Mouse (Mus musculus) CD4-positive, CD25-positive, alpha-beta regulatory T cell (primary cell): ENCODE results near the gene Ly6g5c. TPM values are rescaled to one million over a fixed set of nuclear protein-coding genes. Genes with fewer than 3 reads are reported as not detected.

Experiments used
- polyA plus RNA-seq: library from polyadenylated mRNA; unstranded; fragments of 100-300 nt; shearing (Covaris generic); gene quantifications from one replicate; pipeline ENCODE4 v1.2.1, GENCODE M21; 2017

Gene Ly6g5c
- polyA plus RNA-seq, result not detected

DNA sequence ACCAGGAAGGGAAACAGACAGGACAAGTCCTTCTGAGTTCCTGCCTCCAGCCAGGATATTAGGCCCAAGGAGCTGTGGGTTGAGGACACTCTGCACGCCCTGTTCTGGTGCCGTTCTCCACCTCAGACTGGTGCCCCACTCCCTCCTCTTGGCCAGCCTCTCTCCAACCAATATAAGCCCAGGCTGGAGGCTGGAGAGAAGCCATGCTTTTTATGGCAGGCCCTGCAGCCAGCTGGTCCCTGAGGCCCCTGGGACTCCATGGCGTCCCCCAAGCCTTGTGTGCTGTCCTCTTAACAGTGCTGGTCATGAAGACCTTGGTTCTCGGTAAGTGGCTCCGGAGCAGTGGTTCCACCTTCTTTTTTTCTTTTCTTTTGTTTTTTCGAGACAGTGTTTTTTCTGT is at the start of gene Ly6g5c:
Gene Ly6g5c, plus strand, starts transcription at position 183 of the 400 bp plus-strand sequence.

DNA sequence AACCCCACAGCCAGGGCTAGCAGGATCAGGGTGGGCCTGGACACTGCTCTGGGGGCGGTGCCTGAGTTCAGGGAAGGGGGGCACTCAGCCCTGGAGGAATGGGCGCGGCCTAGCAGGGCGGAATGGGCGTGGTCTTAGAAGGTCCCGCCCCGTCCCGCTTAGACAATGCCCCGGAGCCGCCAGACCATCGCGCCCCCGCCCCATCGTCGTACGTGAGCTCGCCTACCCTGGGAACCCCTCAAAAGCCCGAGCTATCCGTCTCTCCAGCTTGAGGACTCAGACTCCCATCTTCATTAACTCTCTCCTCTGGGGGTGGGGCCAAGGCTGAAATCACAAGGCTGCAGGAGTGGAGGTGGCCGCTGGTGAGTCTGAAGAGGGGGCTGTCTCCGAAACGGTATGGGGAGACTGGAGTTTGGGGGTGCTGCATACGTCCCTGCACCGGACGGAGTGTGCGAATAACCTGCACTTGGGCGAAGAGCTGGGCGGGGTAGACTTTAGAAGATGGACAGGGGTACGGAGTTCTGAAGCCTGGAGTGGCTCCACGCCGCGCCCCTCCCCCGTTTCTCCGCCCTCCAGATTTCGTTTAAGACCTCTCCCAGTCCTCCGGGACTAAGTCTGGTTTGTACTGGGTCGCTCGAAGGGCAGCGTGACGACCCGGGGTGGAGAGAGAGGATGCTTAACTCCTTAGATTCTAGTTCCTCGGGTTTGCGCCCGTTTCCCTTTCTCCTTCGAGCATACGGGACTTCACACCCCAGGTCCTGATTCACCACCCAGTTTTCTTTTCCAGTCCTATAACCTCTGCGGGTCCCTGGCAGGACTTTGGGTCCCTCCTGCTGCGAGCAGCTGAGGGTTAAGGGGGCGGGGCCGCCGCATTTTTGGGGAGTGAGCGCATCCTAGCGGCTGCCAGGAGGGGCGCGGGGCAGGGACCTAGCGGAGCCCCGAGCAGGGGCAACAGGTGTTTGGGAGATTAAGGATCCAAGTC is 48.9 kb upstream of the Ly6g5c start, which contains the start of gene Ddah2:
Gene Ddah2, plus strand, starts transcription at position 125 of the 982 bp plus-strand sequence.

DNA sequence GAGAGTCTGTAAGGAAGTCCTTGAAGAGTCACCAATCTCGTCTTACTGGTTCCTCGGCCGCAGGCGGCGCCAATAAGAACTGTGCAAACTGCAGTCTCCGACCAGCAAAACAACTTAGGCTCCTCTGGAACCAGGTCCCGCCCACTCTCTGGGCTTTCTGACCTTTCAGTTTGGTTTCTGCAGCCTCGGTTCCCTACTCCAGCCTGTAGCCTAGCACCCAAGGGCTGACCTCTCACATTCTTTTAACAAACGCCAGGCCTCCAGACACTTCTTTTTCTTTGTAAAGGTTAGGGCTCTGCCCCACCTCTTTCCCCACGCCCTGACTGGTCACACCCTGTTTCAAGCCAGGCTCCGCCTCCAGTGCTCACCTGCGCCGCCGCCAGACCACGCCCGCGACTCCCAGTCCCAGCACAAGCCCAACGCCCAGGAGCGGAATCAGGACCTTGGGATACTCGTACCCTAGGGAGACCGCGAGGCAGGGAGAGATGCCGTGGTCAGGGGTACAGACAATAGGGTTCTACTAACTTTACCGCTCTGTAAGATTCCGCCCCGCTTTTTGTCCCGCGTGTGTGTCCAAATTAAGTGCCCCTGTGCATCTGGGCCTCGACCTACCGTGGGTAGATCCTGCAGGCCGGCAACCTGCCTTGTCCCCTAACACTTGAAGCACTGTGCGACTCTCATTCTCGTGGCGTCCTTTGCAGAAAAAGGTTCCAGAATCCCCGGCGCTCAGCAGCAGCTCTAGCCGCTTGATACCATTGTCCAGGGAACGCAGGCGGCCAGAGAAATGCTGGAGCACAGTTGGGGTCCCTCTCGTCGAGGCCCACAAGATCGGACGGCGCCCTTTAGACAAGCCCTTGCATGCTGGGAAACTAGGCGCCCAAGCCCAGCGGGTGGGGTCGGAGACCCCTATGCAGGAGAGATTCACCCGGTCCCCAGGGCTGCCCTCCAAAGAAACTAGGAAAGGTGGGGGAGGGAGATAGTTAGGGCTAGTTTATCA is 42.8 kb upstream of the Ly6g5c start, which contains the start of gene Ly6g6c:
Gene Ly6g6c, plus strand, starts transcription at position 438 of the 997 bp plus-strand sequence.

DNA sequence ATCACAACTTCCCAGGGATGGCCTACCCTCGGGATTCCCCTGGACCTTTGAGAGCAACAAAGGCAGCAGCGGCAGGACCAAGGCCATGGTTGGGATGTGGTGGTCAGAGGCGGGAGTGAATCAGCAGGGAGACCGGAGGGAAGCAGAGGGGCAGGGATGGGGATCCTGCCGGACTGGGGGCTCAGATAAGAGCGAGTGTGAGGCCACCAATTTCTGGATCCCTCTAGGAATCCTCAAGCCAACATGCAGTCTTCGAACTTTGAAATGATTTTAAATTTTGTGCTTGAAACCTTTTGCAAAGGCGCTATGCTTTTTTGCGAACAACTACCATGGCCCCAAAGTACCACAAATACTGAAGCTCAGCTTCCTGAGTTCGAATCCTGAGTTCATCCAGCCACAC is 42.0 kb upstream of the Ly6g5c start, which contains the start of gene Mpig6b:
Gene Mpig6b, minus strand, starts transcription at position 101 of the 400 bp plus-strand sequence.

DNA sequence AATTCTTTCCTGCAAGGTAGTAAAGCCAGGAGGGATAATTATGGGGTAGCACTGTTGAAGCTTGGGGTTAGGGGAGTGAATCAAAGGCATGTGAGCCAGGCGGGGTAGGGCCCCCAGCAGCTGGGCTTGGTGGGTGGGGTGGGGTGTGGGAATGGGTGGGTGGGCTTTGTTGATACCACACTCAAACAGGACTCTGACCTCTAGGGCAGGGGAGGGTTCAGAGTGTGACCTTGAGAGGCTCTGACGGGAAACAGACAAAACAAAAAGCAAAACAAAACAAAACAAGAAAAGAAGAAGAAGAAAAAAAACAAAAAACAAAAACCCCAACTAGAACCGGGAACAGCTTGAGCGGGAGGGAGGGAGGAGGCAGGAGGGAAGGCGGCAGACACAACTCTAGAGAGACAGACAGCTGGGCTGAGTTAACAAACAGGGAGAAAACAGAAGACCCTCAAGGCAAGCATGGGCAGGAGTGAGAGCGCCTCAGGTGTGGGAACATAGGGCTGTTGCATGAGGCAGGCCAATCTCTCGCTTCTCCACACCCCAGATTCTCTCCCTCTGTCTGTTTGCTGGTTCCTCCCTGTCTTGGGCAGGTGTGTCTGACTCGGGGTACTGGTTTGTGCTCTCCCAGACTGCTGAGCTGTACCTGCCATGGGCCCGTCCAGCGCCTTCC is 31.4 kb upstream of the Ly6g5c start, which contains the start of gene Ly6g6e:
Gene Ly6g6e, plus strand, starts transcription at position 396 of the 670 bp plus-strand sequence.

DNA sequence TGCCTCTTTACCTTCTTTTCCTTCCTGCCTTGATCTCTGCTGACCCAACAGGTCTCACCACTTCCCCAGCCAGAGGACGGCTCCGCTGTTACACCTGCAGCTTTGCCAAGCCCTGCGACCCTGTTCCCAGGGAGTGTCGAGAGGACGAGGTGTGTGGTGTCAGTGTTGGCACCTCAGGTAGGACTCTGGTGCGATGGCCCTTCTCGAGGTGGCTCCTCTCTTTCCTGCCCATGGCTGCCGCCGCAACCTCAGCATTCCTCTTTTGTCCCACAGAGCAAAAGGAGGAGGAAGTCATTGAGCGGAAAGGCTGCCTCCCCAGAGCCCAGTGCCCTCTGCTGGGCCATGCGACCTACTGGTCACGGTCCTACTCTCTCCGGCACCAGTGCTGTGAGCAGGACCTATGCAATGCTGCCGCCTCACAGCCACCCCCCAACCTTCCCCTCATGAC is 30.3 kb upstream of the Ly6g5c start, which contains the start of gene Ly6g6d:
Gene Ly6g6d, minus strand, starts transcription at position 280 of the 448 bp plus-strand sequence.

DNA sequence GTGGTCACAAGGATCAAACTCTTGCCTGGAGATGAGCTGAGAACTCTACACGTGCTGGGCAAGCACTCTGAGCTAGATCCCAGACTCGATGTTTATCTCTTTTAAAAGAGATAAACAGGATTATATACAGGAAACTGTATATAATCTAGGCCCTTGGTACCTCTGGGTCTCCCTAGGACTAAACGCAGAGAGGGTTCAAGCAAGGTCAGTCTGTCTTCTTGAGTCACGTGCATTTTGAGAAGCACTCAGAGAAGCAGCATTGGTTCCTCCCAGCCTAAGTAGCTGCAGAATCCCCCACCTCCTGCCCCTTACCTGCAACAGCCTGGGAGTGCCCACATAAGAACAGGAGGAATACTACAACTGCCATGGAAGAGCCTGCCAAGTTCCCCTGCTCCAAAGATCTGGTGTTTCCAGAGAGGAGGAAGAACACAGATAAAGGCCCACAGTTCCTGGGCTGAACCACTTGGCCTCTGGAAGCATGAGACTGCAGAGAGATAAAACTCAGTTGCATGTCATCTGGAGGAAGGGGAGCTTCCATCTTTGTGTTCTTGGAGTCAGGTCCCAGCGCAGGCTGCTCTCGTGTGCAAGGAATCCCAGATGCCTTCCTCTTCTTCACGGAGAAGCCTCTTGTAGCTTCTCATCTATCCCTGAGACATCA is 22.7 kb upstream of the Ly6g5c start, which contains the start of gene Ly6g6f:
Gene Ly6g6f, minus strand, starts transcription at position 403 of the 658 bp plus-strand sequence.

DNA sequence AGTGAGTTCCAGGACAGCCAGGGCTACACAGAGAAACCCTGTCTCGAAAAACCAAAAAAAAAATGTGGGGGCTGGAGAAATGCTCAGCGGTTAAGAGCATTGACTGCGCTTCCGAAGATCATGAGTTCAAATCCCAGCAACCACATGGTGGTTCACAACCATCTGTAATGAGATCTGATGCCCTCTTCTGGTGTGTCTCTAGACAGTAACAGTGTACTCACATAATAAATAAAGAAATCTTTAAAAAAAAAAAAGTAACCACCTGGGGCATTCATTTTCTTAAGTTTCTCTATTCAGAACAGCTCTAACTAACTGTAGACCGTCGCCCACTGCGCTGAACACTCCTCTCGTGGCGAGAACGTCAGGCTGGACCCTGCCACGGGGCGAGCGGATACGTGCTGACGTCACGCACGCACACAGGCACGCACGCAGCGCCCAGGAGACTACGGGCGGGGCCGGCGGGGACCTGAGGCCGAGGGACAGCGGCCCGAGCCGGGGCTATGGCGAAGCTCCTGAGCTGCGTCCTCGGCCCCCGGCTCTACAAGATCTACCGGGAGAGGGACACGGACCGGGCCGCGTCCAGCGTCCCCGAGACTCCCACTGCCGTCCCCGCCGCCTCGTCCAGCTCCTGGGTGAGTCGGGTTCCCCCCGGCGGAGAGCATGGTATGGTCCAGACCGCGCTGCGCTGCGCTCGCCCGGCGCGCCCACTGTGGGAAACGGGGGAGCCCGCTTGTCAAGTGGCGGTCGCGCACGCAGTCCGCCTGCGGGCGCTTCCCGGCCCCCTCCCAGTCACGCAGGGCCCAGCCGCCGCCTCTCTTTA is 19.0 kb upstream of the Ly6g5c start, which contains the start of gene Abhd16a:
Gene Abhd16a, plus strand, starts transcription at position 439 of the 820 bp plus-strand sequence.

DNA sequence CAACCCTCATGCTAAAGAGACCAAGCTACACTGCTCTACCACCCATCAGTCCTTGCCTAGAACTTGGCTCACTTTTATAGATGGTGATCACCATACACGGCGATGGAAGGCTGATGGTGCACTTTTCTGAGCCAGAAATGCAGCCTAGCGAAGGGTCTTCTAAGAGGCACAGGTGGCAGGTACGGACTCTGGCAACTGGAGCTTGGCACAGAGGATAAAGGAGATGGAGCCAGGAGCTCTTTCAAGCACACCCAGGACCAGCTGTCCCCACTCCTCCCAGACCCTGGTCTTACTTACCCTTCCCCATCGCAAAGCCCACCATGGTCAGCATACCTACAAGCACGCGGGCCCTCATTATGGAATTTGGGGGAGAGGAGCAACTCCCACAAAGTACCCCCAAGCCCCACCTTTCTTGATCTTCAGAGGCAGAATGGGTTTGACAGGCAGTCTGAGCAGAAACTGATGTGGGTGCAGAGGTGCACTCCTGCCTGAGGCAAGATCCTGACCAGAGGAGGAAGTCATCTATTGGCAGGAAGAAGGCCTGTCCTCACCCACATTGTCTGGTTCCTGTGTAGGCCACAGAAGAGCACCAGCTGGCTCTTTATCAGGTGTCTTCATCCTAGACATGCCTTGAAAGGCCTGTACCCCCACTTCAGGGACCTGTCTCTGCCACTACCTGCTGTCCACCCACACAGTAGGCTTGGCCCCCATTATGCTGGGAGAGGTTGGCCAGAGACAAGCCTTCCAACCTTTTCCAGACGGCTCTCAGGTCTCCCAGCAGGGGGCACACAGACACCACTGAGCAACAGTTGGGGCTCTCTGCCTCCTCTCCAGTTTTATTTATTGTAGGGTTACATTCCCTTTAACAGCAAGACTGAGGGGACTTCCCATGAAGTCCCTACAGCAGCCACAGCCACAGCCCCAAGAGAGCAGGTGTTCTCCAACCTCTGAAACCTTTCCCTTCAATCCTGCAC is 7.3 kb downstream of the Ly6g5c start, which contains the start of gene Ly6g5b:
Gene Ly6g5b, minus strand, starts transcription at position 383 of the 974 bp plus-strand sequence.

DNA sequence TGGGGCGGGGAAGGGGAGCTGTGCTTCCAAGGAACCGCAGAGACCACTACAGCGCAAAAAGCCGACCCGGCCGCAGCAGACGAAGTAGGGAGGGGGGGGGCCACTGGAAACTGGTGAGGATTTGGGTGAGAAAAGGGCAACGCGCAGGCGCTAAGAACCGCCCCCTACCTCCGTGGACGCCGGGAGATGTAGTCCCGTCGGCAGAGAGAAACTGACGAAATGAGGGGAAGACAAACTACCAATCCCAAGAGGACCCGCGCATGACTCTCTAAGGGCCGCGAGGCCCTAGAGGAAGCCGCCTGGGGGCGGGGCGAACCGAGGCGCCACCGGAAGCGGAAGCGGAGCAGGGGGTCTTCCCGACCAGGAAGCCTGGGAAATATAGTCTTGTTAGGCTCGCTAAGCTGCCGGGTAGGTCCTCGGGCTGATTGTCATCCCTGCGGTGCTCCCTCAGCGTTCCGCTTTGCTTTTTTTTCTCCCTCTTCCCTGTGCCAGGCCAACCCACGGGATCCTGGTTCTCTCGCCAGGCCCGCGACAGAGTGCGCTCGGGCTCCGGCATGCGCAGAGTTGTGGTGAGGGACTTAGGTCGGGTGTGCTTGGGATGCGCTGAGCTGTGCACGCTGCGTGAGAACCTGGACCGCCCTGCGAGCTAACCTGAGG is 13.2 kb downstream of the Ly6g5c start, which contains the start of gene Gpank1:
Gene Gpank1, plus strand, starts transcription at position 313 of the 657 bp plus-strand sequence.

DNA sequence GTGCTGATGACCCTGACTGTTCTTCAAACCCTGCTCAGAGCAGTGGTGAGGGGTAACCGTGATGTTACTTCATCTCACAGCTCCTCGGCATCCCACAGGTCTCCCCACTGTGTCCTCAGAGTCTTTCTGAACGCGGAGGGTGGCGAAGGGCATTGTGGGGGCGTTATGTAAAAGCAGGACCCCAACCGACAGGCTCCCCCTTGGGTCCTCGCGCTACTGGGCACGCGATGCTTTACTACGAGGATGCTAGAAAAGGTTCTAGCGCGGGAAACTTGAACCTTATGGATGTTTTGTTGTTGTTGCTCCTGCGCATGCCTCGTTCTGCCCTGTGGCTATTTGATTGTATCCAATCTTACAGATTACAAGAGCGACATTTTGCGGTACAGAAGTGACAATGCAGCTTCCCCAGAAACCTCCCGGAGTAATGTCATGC is 13.8 kb downstream of the Ly6g5c start, which contains the start of gene Csnk2b:
Gene Csnk2b, minus strand, starts transcription at position 183 of the 433 bp plus-strand sequence.

DNA sequence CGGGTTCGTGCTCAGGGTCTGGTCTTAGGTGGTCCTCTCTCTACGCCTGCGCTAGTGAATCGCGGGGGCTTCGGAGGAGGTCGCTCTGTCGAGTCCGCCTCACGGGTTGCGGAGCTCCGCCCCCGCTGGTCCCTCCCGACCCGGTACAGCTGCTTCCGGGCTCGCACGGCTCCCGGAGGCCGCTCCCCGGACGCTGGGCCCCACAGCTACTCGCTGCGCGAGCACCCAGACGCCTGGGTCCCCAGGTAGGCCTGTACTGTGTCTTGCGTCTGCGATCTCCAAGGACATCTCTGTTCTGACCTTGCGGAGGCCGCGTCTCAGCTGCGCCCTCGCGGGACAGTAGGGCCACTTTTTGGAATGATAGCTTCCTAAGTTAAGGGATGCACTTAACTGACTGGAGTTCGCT is 18.1 kb downstream of the Ly6g5c start, which contains the start of gene D17H6S53E:
Gene D17H6S53E, plus strand, starts transcription at position 168 of the 406 bp plus-strand sequence.

DNA sequence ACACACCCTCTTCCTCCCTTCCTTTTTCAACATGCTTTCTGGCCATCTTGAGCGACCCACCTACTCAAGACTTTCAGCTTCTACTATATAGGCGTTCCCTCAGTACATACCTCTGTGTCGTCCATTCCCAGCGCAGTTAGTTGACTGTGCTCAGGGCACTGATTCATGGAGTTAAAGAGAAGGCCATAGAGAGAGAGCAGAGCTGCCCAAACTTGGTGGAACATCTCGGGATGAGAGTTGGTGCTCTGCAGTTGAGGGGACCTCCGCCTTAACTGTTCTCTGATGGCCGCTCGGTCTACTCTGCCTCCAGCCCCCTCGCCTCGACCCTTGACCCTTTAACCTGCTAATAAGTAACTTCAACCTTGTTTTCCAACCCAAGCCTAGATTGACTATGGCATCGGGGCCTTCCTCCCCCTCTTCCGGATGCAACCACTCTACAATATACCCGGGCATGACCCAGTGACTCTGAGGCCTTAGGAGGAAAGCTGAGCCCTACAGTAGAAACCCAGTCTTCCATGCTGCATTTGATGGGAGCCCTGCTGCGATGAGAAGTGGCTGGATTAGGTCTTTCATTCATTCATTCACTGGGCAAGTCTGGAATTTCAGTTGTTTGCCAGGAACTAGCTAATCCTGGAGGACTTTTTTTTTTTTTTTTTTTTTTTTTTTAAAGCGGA is 23.6 kb downstream of the Ly6g5c start, which contains the start of gene Apom:
Gene Apom, minus strand, starts transcription at position 551 of the 674 bp plus-strand sequence.

DNA sequence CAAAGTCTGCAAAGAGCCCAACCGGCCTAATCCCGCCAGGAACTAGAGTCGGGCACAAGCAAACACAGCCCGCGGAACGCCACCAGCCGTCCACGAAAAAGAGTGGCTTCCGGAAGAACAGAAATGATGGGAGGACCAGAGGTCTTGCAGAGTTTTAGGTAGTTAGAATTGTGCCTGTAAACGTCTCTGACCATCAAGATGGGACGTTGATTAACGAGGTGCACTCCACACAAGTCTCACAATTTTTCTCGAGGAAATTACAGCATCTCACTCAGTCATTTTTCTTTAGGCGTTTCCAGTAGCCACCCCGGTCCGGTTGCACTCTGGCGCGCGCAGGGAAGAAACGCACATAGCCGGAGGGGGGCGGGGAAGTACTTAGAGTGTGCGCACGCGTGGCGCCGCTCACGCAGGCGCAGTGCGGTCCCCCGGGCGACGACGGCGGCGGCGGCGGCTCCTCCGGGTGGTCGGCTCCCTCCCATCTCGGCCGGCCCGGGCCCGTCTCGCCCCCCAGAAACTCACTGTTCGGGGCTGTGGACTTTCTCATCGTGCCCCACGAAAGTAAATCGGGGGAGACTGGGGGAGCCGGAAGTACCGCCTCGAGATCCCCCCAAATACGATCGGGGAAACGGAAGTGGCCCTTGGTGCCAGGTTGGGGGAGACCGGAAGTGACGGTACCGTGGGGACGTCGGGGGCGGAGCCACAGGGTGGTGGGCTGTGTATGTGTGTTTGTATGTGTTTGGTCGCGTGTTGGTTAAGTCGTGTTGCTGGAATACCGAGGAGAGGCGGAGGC is 26.9 kb downstream of the Ly6g5c start, which contains the start of gene Bag6:
Gene Bag6, plus strand, starts transcription at position 378 of the 790 bp plus-strand sequence.

